Mouse (Mus musculus) heart, postnatal 0 days (tissue): ENCODE data around the gene Npas3. TPM values are rescaled to one million over a fixed set of nuclear protein-coding genes. Genes with fewer than 3 reads are reported as not detected.

Source experiments
- ATAC-seq: fragments of 200-750 bp; cut with Nextera tagmentation; 2 replicates; pipeline ENCODE4 v1.8.0; 2017; ENCODE audit warnings: low read depth, moderate number of reproducible peaks, moderate library complexity; ENCODE audit not compliant: insufficient read depth
- DNase-seq: peaks from one replicate; pipeline ENCODE4 v3.0.0-alpha.2; 2016; ENCODE audit warnings: low spot score
- H3K27ac ChIP-seq: fragments of 300-500 bp; sonication (generic); 2 replicates; pipeline ENCODE4 v1.5.1; 2014; ENCODE audit warnings: low read depth, mild to moderate bottlenecking
- H3K27me3 ChIP-seq: fragments of 300-500 bp; sonication (generic); 2 replicates; pipeline ENCODE4 v1.6.1; 2014; ENCODE audit warnings: low read length, mixed read lengths; ENCODE audit not compliant: control insufficient read depth, insufficient read depth
- H3K36me3 ChIP-seq: fragments of 300-500 bp; sonication (generic); replicated peaks from 2 replicates; pipeline ENCODE4 v1.6.1; 2014; ENCODE audit warnings: low read length, mixed read lengths; ENCODE audit not compliant: control insufficient read depth, insufficient read depth
- H3K4me1 ChIP-seq: fragments of 300-500 bp; sonication (generic); 2 replicates; pipeline ENCODE4 v1.6.1; 2014; ENCODE audit warnings: antibody characterized with exemption; ENCODE audit not compliant: control insufficient read depth, insufficient read depth
- H3K4me2 ChIP-seq: fragments of 300-500 bp; sonication (generic); 2 replicates; pipeline ENCODE4 v1.6.1; 2014; ENCODE audit warnings: low read depth, mild to moderate bottlenecking, low read length, moderate library complexity
- H3K4me3 ChIP-seq: fragments of 300-500 bp; sonication (generic); 2 replicates; pipeline ENCODE4 v1.5.1; 2014; ENCODE audit warnings: low read depth, low read length
- H3K9ac ChIP-seq: fragments of 300-500 bp; sonication (generic); replicated peaks from 2 replicates; pipeline ENCODE4 v1.6.1; 2014; ENCODE audit warnings: low read depth, low read length, mixed read lengths
- H3K9me3 ChIP-seq: fragments of 300-500 bp; sonication (generic); replicated peaks from 2 replicates; pipeline ENCODE4 v1.6.1; 2016; ENCODE audit warnings: low read length; ENCODE audit not compliant: control insufficient read depth
- CTCF ChIP-seq: IDR thresholded peaks from 2 replicates; pipeline ENCODE4 v1.5.1; 2016; ENCODE audit warnings: antibody characterized with exemption, control low read depth, low read depth
- EP300 ChIP-seq: IDR thresholded peaks from 2 replicates; pipeline ENCODE4 v1.6.1; 2016; ENCODE audit warnings: antibody characterized with exemption, low read depth
- WGBS: fragments of 180-500 bp; shearing (Covaris S2); extraction: QIAGEN DNeasy Blood & Tissue Kit; methylation state at CpG from one replicate; pipeline ENCODE4 v1.1.7; 2014; 5-methylcytosine and 5-hydroxymethylcytosine counted together
- polyA plus RNA-seq: library from polyadenylated mRNA; unstranded; fragments of >200 nt; fragmentation: Nextera tagmentation; extraction: Ambion mirVana; gene quantifications from 2 replicates; pipeline ENCODE4 v1.2.1, GENCODE M21; 2015
- total RNA-seq: library from RNA; depleted of rRNA; stranded (reverse); fragments of >200 nt; gene quantifications from 2 replicates; pipeline ENCODE4 v1.2.3, GENCODE M21; 2014; ENCODE audit warnings: low replicate concordance

Npas3 gene
- total and polyA plus RNA-seq, 2 experiments from 2014 or later = 0.50 to 0.61 TPM

GRCm38 (mm10) chr12:53837408-53837807 is 588.9 kb downstream of the Npas3 start:
- DNase-seq (no peak), ATAC-seq (no peak)
- Histone ChIP-seq H3K4me2 (no peak overlapping the region), H3K4me3 (no peak overlapping the region), H3K9ac (no peak overlapping the region), H3K4me1 (no peaks in the 10 kb centered on the region), H3K36me3 (no peaks in the 10 kb centered on the region), H3K27me3 (no peaks in the 10 kb centered on the region), H3K27ac (no peak overlapping the region), H3K9me3 (no peaks in the 10 kb centered on the region)
- WGBS = 84% methylated on average over 15 of the region's 15 CpGs
- TF ChIP-seq CTCF (no peak), EP300 (no peak)

GRCm38 (mm10) chr12:53838541-53838940 is 590.1 kb downstream of the Npas3 start:
- 45% methylated on average over 7 of the region's 7 CpGs for WGBS

GRCm38 (mm10) chr12:53841928-53842671 is 593.6 kb downstream of the Npas3 start:
- no peaks in the 10 kb centered on the region for H3K4me1 ChIP-seq
- H3K4me2 ChIP-seq = peak overlapping the region; percentile 22
- no peak overlapping the region for H3K27ac ChIP-seq
- DNase-seq = no peak
- H3K9ac ChIP-seq = no peak overlapping the region
- no peaks in the 10 kb centered on the region for H3K36me3 ChIP-seq
- ATAC-seq = no peak
- no peaks in the 10 kb centered on the region for H3K27me3 ChIP-seq
- no peaks in the 10 kb centered on the region for H3K9me3 ChIP-seq
- 23% methylated on average over 16 of the region's 16 CpGs for WGBS
- TF ChIP-seq EP300 = no peak
- no peak for TF ChIP-seq CTCF
- H3K4me3 ChIP-seq = no peak overlapping the region

More at GRCm38 (mm10) chr12:53838541-53838940, 590.1 kb downstream of the Npas3 start:
- Histone ChIP-seq H3K4me2 (no peak overlapping the region), H3K36me3 (no peaks in the 10 kb centered on the region), H3K4me1 (no peaks in the 10 kb centered on the region), H3K9ac (no peak overlapping the region), H3K9me3 (no peaks in the 10 kb centered on the region), H3K27me3 (no peaks in the 10 kb centered on the region), H3K27ac (no peak overlapping the region), H3K4me3 (no peak overlapping the region)
- ATAC-seq (no peak), DNase-seq (no peak)
- TF ChIP-seq CTCF = no peak
- no peak for TF ChIP-seq EP300

- no peak overlapping the region for H3K27ac ChIP-seq
- no peaks in the 10 kb centered on the region for H3K4me1 ChIP-seq
- no peak for ATAC-seq
- TF ChIP-seq CTCF (no peak), EP300 (no peak)
- no peak overlapping the region for H3K4me3 ChIP-seq
- H3K36me3 ChIP-seq = no peaks in the 10 kb centered on the region
- no peak overlapping the region for H3K9ac ChIP-seq
- H3K27me3 ChIP-seq = no peaks in the 10 kb centered on the region
- DNase-seq = no peak
- H3K9me3 ChIP-seq = no peaks in the 10 kb centered on the region
- H3K4me2 ChIP-seq = no peak overlapping the region
- WGBS = 68% methylated on average over 3 of the region's 3 CpGs
These were observed 595.1 kb downstream of the Npas3 start for GRCm38 (mm10) chr12:53843626-53844025.

- no peak for TF ChIP-seq EP300
- TF ChIP-seq CTCF = no peak
- no peak overlapping the region for H3K27ac ChIP-seq
- H3K4me3 ChIP-seq = no peak overlapping the region
- DNase-seq (no peak), ATAC-seq (no peak)
- H3K36me3 ChIP-seq = no peaks in the 10 kb centered on the region
- WGBS = 67% methylated on average over 12 of the region's 12 CpGs
- H3K9me3 ChIP-seq = no peaks in the 10 kb centered on the region
- H3K27me3 ChIP-seq = no peaks in the 10 kb centered on the region
- H3K4me2 ChIP-seq = no peak overlapping the region
- H3K9ac ChIP-seq = no peak overlapping the region
- H3K4me1 ChIP-seq = no peaks in the 10 kb centered on the region
These were observed 597.7 kb downstream of the Npas3 start for GRCm38 (mm10) chr12:53846154-53846665.

- no peaks in the 10 kb centered on the region for H3K27me3 ChIP-seq
- no peaks in the 10 kb centered on the region for H3K36me3 ChIP-seq
- H3K4me3 ChIP-seq = no peak overlapping the region
- TF ChIP-seq EP300 (no peak), CTCF (no peak)
- H3K9me3 ChIP-seq = no peaks in the 10 kb centered on the region
- 60% methylated on average over 2 of the region's 2 CpGs for WGBS
- H3K27ac ChIP-seq = no peak overlapping the region
- no peak overlapping the region for H3K4me2 ChIP-seq
- ATAC-seq (no peak), DNase-seq (no peak)
- H3K9ac ChIP-seq = no peak overlapping the region
- no peaks in the 10 kb centered on the region for H3K4me1 ChIP-seq
These were observed 600.8 kb downstream of the Npas3 start for GRCm38 (mm10) chr12:53849263-53849662.
